Mouse (Mus musculus) cerebellum, postnatal 4 days (tissue): ENCODE measurements around the gene Klhl9.
"Not testable (repeated sequence)": the region's sequence is repeated elsewhere in the genome, so short reads cannot be mapped to it uniquely, and the experiment has no call there.

Source experiments
- DNase-seq, 2 experiments: peaks; one replicate each; pipeline ENCODE4 v3.0.0; 2022; ENCODE audit warnings: low spot score in 2 of 2, mixed read lengths in 1 of 2

Klhl9 gene

GRCm38 (mm10) chr4:88721791-88722721 lies at the start of gene Klhl9, which contains the start of gene Gm26566:
Klhl9 (minus strand) TSS chr4:88722465.
Gm26566 (plus strand) TSS chr4:88721805.
- DNase-seq: peak; percentile 86 to 92

- DNase-seq: not testable (repeated sequence)
These were observed 41.2 kb upstream of the Klhl9 start for GRCm38 (mm10) chr4:88763384-88764018.

- peak in 1 of 2 experiments; percentile 45 for DNase-seq
These were observed 40.1 kb upstream of the Klhl9 start for GRCm38 (mm10) chr4:88762341-88762740.

GRCm38 (mm10) chr4:88761776-88762175 lies 39.5 kb upstream of the Klhl9 start:
- peak; percentile 73 to 77 for DNase-seq

GRCm38 (mm10) chr4:88760431-88760830 lies 38.2 kb upstream of the Klhl9 start:
- DNase-seq: peak in 1 of 2 experiments; percentile 66

- peak; percentile 33 to 54 for DNase-seq
These were observed 37.5 kb upstream of the Klhl9 start, which contains the start of gene Gm13283 for GRCm38 (mm10) chr4:88759610-88760268. Gm13283 (plus strand) TSS chr4:88760119.

GRCm38 (mm10) chr4:88758751-88759150 lies 36.5 kb upstream of the Klhl9 start:
- not testable (repeated sequence) for DNase-seq

- peak; percentile 86 to 90 for DNase-seq
These were observed 35.4 kb upstream of the Klhl9 start for GRCm38 (mm10) chr4:88757628-88758031.

GRCm38 (mm10) chr4:88756581-88757513 lies 34.6 kb upstream of the Klhl9 start:
- not testable (repeated sequence) for DNase-seq

- peak; percentile 76 to 79 for DNase-seq
These were observed 32.6 kb upstream of the Klhl9 start, which contains the start of gene Gm13271 for GRCm38 (mm10) chr4:88754818-88755340. Gm13271 (plus strand) TSS chr4:88754868.

GRCm38 (mm10) chr4:88749926-88750325 lies 27.7 kb upstream of the Klhl9 start:
- no peak for DNase-seq

- DNase-seq: no peak
These were observed 21.9 kb upstream of the Klhl9 start for GRCm38 (mm10) chr4:88744207-88744606.

- no peak for DNase-seq
These were observed 20.6 kb upstream of the Klhl9 start for GRCm38 (mm10) chr4:88742771-88743371.

- DNase-seq: no peak
These were observed 19.2 kb upstream of the Klhl9 start for GRCm38 (mm10) chr4:88741426-88741825.

- DNase-seq: no peak
These were observed 16.8 kb upstream of the Klhl9 start for GRCm38 (mm10) chr4:88739036-88739435.

GRCm38 (mm10) chr4:88738480-88738879 lies 16.2 kb upstream of the Klhl9 start:
- DNase-seq: peak in 1 of 2 experiments; percentile 62

GRCm38 (mm10) chr4:88727324-88727723 lies 5.1 kb upstream of the Klhl9 start:
- no peak for DNase-seq

- DNase-seq: no peak
These were observed 4.5 kb upstream of the Klhl9 start for GRCm38 (mm10) chr4:88726727-88727126.

GRCm38 (mm10) chr4:88723497-88724090 lies 1.3 kb upstream of the Klhl9 start:
- DNase-seq: no peak

- no peak for DNase-seq
These were observed 3.5 kb downstream of the Klhl9 start for GRCm38 (mm10) chr4:88718715-88719114.
